Mouse (Mus musculus) G1E (cell line): ENCODE results near the gene Mob1a. TPM values are rescaled to one million over a fixed set of nuclear protein-coding genes. Genes with fewer than 3 reads are reported as not detected.

Source experiments
- ATAC-seq: 2 replicates; pipeline ENCODE4 v1.8.0; 2016; ENCODE audit warnings: mild to moderate bottlenecking; ENCODE audit not compliant: insufficient number of reproducible peaks, poor library complexity, low FRiP score, severe bottlenecking; ENCODE audit errors: extremely low read depth
- DNase-seq: peaks from one replicate; pipeline ENCODE4 v3.0.0; 2012; ENCODE audit warnings: low spot score
- H3K27me3 ChIP-seq: 2 replicates; pipeline ENCODE4 v1.6.1; 2012; ENCODE audit warnings: mild to moderate bottlenecking, low read length, inconsistent platforms; ENCODE audit not compliant: insufficient read depth
- H3K36me3 ChIP-seq: replicated peaks from 2 replicates; pipeline ENCODE3; 2012; ENCODE audit warnings: mild to moderate bottlenecking, inconsistent platforms
- H3K4me1 ChIP-seq: 2 replicates; pipeline ENCODE4 v1.6.1; 2012; ENCODE audit warnings: low read depth, low read length, inconsistent platforms, mixed read lengths; ENCODE audit not compliant: insufficient read depth
- H3K4me3 ChIP-seq: 2 replicates; pipeline ENCODE4 v1.5.1; 2012; ENCODE audit warnings: low read depth, mild to moderate bottlenecking, inconsistent platforms, low read length, moderate library complexity, mixed read lengths
- H3K9me3 ChIP-seq: replicated peaks from 2 replicates; pipeline ENCODE4 v1.6.1; 2012; ENCODE audit warnings: inconsistent platforms
- CTCF ChIP-seq: IDR thresholded peaks from 2 replicates; pipeline ENCODE4 v1.5.1; 2012; ENCODE audit warnings: low read depth, low read length, inconsistent platforms, mixed read lengths
- GATA1 ChIP-seq: IDR thresholded peaks from 2 replicates; pipeline ENCODE4 v1.6.1; 2012; ENCODE audit warnings: borderline replicate concordance, low read length, inconsistent platforms, mixed read lengths
- GATA2 ChIP-seq: IDR thresholded peaks from 2 replicates; pipeline ENCODE4 v1.6.1; 2012; ENCODE audit warnings: low read depth, low read length, inconsistent platforms, borderline replicate concordance
- POLR2AphosphoS5 ChIP-seq: IDR thresholded peaks from 2 replicates; pipeline ENCODE4 v1.6.1; 2012; ENCODE audit warnings: low read depth, low read length, inconsistent platforms; ENCODE audit not compliant: insufficient replicate concordance
- TAL1 ChIP-seq: conservative IDR thresholded peaks from 2 replicates; pipeline ENCODE4 v1.6.1; 2012; ENCODE audit warnings: low read depth, low read length, inconsistent platforms, mixed read lengths
- polyA plus RNA-seq: library from polyadenylated mRNA; stranded (reverse); fragments of >175 nt; gene quantifications from 2 replicates; pipeline ENCODE4 v1.2.3, GENCODE M21; 2012
- total RNA-seq, 2 experiments: library from RNA; stranded (forward) in 1 of 2; stranded (reverse) in 1 of 2; fragments of 200-1000 nt in 1 of 2; fragments of >200 nt in 1 of 2; fragmentation: Nextera tagmentation in 1 of 2; gene quantifications; 2 replicates each; pipeline ENCODE4 v1.2.3; 2014 to 2017

The Mob1a gene
- total and polyA plus RNA-seq, 3 experiments = 119 to 236 (median 142) TPM

DNA sequence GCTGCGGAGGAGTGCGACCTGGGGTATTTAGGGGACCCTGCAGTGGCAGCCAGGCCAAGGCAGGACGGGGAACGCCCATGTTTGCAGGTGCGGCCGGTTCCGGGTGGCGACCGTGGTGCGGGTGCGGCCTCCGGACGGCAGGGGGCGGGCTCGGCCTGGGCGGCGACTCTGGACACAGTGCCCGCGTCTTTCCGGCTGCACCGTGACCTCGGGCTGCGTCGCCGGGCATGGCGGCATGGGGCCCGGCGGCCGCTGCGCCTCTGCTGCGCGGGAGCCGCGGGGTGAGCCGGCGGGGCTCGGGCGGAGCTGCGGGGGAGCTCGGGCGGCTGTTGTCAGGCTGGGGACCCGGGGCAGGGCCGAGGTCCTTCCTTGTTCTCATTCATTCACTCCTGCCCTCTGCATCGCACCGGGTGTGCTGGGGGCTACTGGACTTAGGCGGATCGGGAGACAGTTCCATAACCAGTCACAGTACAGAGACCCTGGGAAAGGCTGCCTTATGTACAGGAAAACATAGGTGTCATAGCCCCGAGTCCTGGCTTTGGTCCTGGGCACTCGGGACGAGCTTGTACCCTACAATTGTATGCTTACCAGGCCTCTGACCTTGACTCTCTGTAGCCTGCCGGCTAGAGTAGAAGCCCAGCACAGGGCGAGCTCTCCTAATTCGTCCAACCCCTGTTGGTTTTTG is 23.6 kb downstream of the Mob1a start:
- ATAC-seq (peak; percentile 24; the same call in 1 of the 2 replicates), DNase-seq (peak; percentile 91)
- H3K36me3 ChIP-seq = peaks cover 59% of the 10 kb centered on the region
- peaks cover 65% of the 10 kb centered on the region for H3K4me1 ChIP-seq
- peak overlapping the region; percentile 82 for H3K4me3 ChIP-seq
- no peaks in the 10 kb centered on the region for H3K9me3 ChIP-seq
- no peaks in the 10 kb centered on the region for H3K27me3 ChIP-seq
- TF ChIP-seq GATA2 (no peak), CTCF (peak; percentile 76; the same call in 1 of the 2 replicates), TAL1 (no peak)

- Histone ChIP-seq H3K9me3 (no peaks in the 10 kb centered on the region), H3K36me3 (peaks cover 67% of the 10 kb centered on the region), H3K4me1 (peaks cover 73% of the 10 kb centered on the region), H3K27me3 (no peaks in the 10 kb centered on the region), H3K4me3 (peak overlapping the region; percentile 82)
- DNase-seq (no peak), ATAC-seq (no peak)
- no peak for TF ChIP-seq GATA1
- no peak for TF ChIP-seq POLR2AphosphoS5
- TF ChIP-seq CTCF = no peak
- no peak for TF ChIP-seq GATA2
- TF ChIP-seq TAL1 = no peak
Observed at GRCm38 (mm10) chr6:83350172-83350571, 24.4 kb downstream of the Mob1a start.

DNA sequence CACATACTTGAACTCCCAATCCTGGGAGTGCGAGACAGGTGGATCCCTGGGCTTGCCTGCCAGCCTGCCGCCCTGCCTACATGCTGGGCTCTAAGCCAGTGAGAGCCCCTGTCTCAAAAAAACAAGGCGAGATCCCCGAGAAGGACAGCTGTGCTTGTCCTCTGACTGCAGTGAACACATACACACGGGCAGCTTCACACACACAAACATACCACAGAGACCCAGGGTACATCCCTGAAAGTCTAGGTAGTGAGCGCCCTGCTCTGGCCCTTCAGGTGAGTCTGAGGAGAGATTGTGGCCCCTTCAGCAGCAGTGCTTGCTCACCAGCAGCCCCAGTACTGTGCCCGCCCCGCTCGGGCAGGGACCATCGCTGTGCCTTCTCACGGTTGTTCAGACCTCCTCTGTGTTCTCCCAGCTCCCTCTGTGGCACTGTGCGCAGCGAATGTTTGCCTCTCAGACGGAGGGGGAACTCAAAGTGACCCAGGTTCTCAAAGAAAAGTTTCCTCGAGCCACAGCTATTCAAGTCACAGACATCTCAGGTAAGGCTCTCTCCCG is 25.1 kb downstream of the Mob1a start:
- TF ChIP-seq GATA2 (no peak), GATA1 (no peak), TAL1 (no peak), POLR2AphosphoS5 (no peak), CTCF (no peak)
- H3K27me3 ChIP-seq = no peaks in the 10 kb centered on the region
- peaks cover 77% of the 10 kb centered on the region for H3K4me1 ChIP-seq
- H3K9me3 ChIP-seq = no peaks in the 10 kb centered on the region
- DNase-seq = no peak
- peak overlapping the region; percentile 82; the same call in 1 of the 2 replicates for H3K4me3 ChIP-seq
- no peak for ATAC-seq
- peaks cover 74% of the 10 kb centered on the region for H3K36me3 ChIP-seq

DNA sequence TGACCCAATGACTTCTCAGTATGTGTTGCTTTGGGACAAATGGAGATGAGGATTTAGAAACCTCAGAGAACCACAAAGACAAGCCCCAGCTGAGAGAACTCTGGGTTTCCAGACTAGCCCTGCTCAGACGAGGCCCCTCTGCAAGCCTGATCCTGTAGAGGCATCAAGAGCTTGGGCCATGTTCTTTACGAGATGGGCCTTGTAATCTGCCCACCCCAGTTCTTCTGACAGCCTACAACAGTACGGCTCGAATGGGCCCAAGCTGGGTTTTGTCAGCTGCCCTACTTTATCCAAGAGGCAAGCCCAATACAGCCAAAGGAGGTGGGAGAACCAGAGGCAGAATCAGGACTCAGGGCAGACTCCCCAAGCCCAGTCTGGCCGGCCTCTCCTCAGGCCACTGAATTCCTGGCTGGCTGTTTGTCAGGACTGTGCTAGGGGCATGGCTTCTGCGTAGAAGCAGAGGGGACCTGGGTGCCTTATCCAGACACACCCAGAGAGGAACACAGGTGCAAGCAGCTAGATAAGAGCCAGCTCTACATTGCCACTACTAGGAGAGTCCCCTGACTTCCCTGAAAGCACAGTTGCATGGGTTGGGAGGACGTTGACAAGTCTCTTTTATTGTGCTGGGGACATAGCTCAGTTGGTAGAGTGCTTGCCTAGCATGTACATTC is 25.8 kb downstream of the Mob1a start:
- ATAC-seq = peak; percentile 90
- peak; percentile 81 for DNase-seq
- H3K36me3 ChIP-seq = peaks cover 81% of the 10 kb centered on the region

DNA sequence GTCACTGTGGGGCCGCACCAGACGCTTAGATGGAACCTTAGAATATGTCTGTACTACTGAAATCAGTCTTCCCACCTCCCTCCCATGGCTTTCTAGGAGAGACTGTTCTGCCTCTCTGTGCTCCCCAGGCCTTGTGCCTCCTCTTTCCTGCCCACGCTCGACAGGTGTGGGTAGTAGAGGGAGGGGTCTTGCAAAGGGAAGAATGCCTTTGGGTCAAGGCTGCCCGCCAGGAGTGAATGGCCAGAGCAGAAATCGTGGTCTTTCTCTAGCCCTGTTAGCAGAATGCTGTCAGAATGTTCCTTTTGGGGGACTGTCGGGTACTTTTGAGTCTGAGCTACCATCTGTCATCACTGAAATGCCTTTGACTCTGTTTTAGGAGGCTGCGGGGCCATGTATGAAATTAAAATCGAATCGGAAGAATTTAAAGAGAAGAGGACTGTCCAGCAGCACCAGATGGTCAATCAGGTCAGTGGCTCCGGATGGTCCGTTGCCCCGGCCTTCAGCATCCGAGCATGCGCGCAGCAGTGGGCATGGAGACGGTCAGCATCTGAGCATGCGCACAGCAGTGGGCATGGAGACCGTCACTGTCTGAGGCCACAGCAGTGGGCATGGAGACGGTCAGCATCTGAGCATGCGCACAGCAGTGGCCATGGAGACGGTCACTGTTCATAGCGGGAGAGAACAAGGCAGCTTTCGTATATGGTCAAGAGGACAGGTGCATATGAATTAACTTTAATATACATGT is 27.0 kb downstream of the Mob1a start:
- TF ChIP-seq CTCF (no peak), POLR2AphosphoS5 (no peak)
- Histone ChIP-seq H3K4me1 (peaks cover 86% of the 10 kb centered on the region), H3K27me3 (no peaks in the 10 kb centered on the region), H3K4me3 (peak overlapping the region; percentile 82), H3K36me3 (peaks cover 88% of the 10 kb centered on the region), H3K9me3 (no peaks in the 10 kb centered on the region)
- ATAC-seq (no peak), DNase-seq (no peak)

More for the DNA sequence above, 25.8 kb downstream of the Mob1a start:
- no peaks in the 10 kb centered on the region for H3K27me3 ChIP-seq
- TF ChIP-seq CTCF (no peak), TAL1 (peak; percentile 97)
- no peaks in the 10 kb centered on the region for H3K9me3 ChIP-seq
- peak overlapping the region; percentile 82; the same call in 1 of the 2 replicates for H3K4me3 ChIP-seq
- H3K4me1 ChIP-seq = peaks cover 82% of the 10 kb centered on the region

DNA sequence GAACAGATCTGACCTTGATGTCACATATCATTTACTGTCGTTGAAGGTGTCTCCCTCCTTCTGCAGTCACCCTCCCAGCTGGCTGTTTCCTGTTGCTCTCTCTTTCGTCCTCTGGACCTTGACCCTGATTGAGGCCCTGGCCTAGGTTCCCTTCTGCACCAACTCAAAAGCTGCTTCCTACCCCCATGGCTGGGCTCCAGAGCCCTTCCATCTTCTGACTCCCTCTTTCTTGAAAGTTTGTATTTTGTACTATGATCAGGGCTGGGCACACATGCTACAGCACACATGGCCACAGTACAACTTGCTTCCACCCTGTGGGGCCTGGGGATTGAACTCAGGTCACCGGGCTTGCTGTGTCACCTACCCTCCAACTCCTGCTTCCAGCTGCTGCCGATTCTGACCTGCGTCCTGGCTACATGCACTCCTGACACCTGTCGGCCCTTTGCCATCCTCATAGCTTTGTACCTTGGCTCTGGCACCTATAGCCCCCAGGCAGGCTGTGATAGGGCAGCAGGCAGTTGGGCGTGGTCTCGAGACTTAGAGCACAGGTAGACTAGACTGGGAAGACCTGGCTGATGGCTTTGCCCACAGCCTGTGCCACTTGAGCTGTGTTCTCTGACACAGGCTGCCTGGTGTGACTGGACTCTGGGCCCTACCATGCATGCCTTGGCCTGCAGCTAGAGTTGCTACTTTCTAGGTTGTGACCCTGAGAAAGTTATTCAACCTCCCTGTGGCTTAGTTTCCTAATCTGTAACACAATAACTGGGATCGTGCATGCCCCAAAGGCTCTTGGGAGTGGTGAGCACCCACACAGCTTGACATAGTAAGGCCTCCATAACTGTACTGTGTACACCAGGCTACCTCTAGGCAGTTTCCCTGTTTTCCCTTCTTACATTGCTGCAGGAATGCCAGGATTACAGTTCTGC is 29.3 kb downstream of the Mob1a start:
- H3K27me3 ChIP-seq = no peaks in the 10 kb centered on the region
- peaks cover 71% of the 10 kb centered on the region for H3K4me1 ChIP-seq
- peaks cover 96% of the 10 kb centered on the region for H3K36me3 ChIP-seq
- no peak for ATAC-seq
- H3K9me3 ChIP-seq = no peaks in the 10 kb centered on the region
- TF ChIP-seq GATA1 (no peak), POLR2AphosphoS5 (no peak), CTCF (no peak), GATA2 (no peak), TAL1 (no peak)
- no peak overlapping the region; the same call in 1 of the 2 replicates for H3K4me3 ChIP-seq
- DNase-seq = no peak
